Mouse (Mus musculus) cerebellum, adult 2 months (tissue): ENCODE measurements around the gene Sprr2b.

Source experiments
- CTCF ChIP-seq: fragments of 200-500 bp; IDR thresholded peaks from 2 replicates; pipeline ENCODE4 v1.5.1; 2011; ENCODE audit warnings: low read depth, mild to moderate bottlenecking, control low read depth, low read length, moderate library complexity, borderline replicate concordance; ENCODE audit not compliant: insufficient read depth
- POLR2A ChIP-seq: fragments of 200-500 bp; IDR thresholded peaks from 2 replicates; pipeline ENCODE4 v1.6.1; 2011; ENCODE audit warnings: low read length, control low read depth, borderline replicate concordance; ENCODE audit not compliant: insufficient read depth

DNA sequence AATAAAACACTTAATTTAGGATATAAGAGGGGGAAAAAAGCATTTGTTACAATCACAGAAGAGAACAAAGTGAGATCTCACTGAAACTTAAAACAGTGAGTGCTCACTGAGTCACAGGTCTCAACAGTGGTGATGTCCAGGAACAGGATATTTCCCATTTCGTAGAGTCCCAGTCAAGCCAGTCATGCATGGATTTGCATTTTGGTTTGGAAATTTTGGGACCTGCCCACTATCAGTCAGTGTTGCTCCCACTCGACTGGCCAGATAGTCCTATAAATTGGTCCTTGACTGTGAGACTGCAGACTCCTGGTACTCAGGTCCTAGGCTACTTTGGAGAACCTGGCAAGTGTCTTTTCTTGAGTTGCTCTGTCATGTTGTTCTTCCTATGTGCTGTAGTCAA lies 35.4 kb downstream of the Sprr2b start, which contains the start of gene Sprr2e:
- TF ChIP-seq CTCF: no peak
- no peak for TF ChIP-seq POLR2A
